Mouse (Mus musculus) stomach, postnatal 0 days (tissue): ENCODE measurements at regions not wholly inside any gene's neighbourhood (a gene's known extent, or its start where the extent isn't known, plus 50 kb on each side); places are given as distances from the start of the nearest gene placed in this dataset.
A peak's percentile ranks its signal among the peaks of the same experiment; 100 is the strongest.

Experiments
- ATAC-seq: fragments of 200-750 bp; cut with Nextera tagmentation; 2 replicates; pipeline ENCODE4 v1.8.0; 2017; ENCODE audit not compliant: low FRiP score, low TSS enrichment
- DNase-seq: peaks from one replicate; pipeline ENCODE4 v3.0.0-alpha.2; 2016; ENCODE audit warnings: low spot score
- H3K27ac ChIP-seq: fragments of 300-500 bp; sonication (generic); replicated peaks from 2 replicates; pipeline ENCODE4 v1.5.1; 2014; ENCODE audit warnings: mild to moderate bottlenecking, control low read depth
- H3K27me3 ChIP-seq: fragments of 300-500 bp; sonication (generic); 2 replicates; pipeline ENCODE4 v1.6.1; 2014; ENCODE audit warnings: low read length; ENCODE audit not compliant: control insufficient read depth, insufficient read depth
- H3K36me3 ChIP-seq: fragments of 300-500 bp; sonication (generic); 2 replicates; pipeline ENCODE4 v1.6.1; 2014; ENCODE audit warnings: low read length, mixed read lengths; ENCODE audit not compliant: control insufficient read depth, insufficient read depth
- H3K4me1 ChIP-seq: fragments of 300-500 bp; sonication (generic); replicated peaks from 2 replicates; pipeline ENCODE4 v1.6.1; 2014; ENCODE audit warnings: antibody characterized with exemption; ENCODE audit not compliant: control insufficient read depth, insufficient read depth
- H3K4me2 ChIP-seq: fragments of 300-500 bp; sonication (generic); replicated peaks from 2 replicates; pipeline ENCODE4 v1.6.1; 2014; ENCODE audit warnings: low read depth, mild to moderate bottlenecking, control low read depth, moderate library complexity
- H3K4me3 ChIP-seq: fragments of 300-500 bp; sonication (generic); 2 replicates; pipeline ENCODE4 v1.5.1; 2014; ENCODE audit warnings: low read depth, low read length, control low read depth
- H3K9ac ChIP-seq: fragments of 300-500 bp; sonication (generic); 2 replicates; pipeline ENCODE4 v1.6.1; 2014; ENCODE audit warnings: mild to moderate bottlenecking, low read length, control low read depth, mixed read lengths
- H3K9me3 ChIP-seq: fragments of 300-500 bp; sonication (generic); 2 replicates; pipeline ENCODE4 v1.6.1; 2016; ENCODE audit warnings: low read length; ENCODE audit not compliant: control insufficient read depth
- CTCF ChIP-seq: IDR thresholded peaks from 2 replicates; pipeline ENCODE4 v1.5.1; 2016; ENCODE audit warnings: antibody characterized with exemption, low read depth, mild to moderate bottlenecking, moderate library complexity
- EP300 ChIP-seq: optimal IDR thresholded peaks from 2 replicates; pipeline ENCODE3; 2016; ENCODE audit warnings: antibody characterized with exemption
- WGBS: fragments of 180-500 bp; shearing (Covaris S2); extraction: QIAGEN DNeasy Blood & Tissue Kit; methylation state at CpG from one replicate; pipeline ENCODE4 v1.1.7; 2014; 5-methylcytosine and 5-hydroxymethylcytosine counted together

GRCm38 (mm10) chr1:137302757-137303422, 342.6 kb upstream of the Nr5a2 start:
- Histone ChIP-seq H3K27me3 (no peaks in the 10 kb centered on the region), H3K4me2 (no peak overlapping the region), H3K27ac (no peak overlapping the region), H3K4me3 (no peak overlapping the region), H3K9me3 (no peaks in the 10 kb centered on the region), H3K9ac (no peak overlapping the region), H3K4me1 (no peaks in the 10 kb centered on the region), H3K36me3 (no peaks in the 10 kb centered on the region)
- DNase-seq (no peak), ATAC-seq (no peak)
- TF ChIP-seq CTCF (no peak), EP300 (no peak)
- 74% methylated on average over 5 of the region's 5 CpGs for WGBS

- H3K9ac ChIP-seq: no peak overlapping the region
- ATAC-seq: peak; percentile 56; the same call in 1 of the 2 replicates
- H3K27ac ChIP-seq: no peak overlapping the region
- peak; percentile 65 for TF ChIP-seq CTCF
- no peak for TF ChIP-seq EP300
- no peak overlapping the region for H3K4me2 ChIP-seq
- no peaks in the 10 kb centered on the region for H3K9me3 ChIP-seq
- H3K4me1 ChIP-seq: no peaks in the 10 kb centered on the region
- 34% methylated on average over 10 of the region's 10 CpGs for WGBS
- peak; percentile 23 for DNase-seq
- H3K36me3 ChIP-seq: no peaks in the 10 kb centered on the region
- H3K4me3 ChIP-seq: no peak overlapping the region
- H3K27me3 ChIP-seq: no peaks in the 10 kb centered on the region
Measured at GRCm38 (mm10) chr1:137297780-137298569, 337.7 kb upstream of the Nr5a2 start.

- Histone ChIP-seq H3K27me3 (no peaks in the 10 kb centered on the region), H3K4me1 (no peaks in the 10 kb centered on the region), H3K27ac (no peak overlapping the region), H3K4me2 (no peak overlapping the region), H3K9ac (no peak overlapping the region), H3K36me3 (no peaks in the 10 kb centered on the region), H3K4me3 (no peak overlapping the region), H3K9me3 (no peaks in the 10 kb centered on the region)
- TF ChIP-seq EP300 (no peak), CTCF (no peak)
- no peak for ATAC-seq
- no peak for DNase-seq
- WGBS: 83% methylated on average over 9 of the region's 9 CpGs
Measured at GRCm38 (mm10) chr1:137289456-137289855, 329.2 kb upstream of the Nr5a2 start.

GRCm38 (mm10) chr1:137283291-137283690, 323.0 kb upstream of the Nr5a2 start:
- H3K4me1 ChIP-seq: no peaks in the 10 kb centered on the region
- H3K27ac ChIP-seq: no peak overlapping the region
- H3K9ac ChIP-seq: no peak overlapping the region
- ATAC-seq (no peak), DNase-seq (no peak)
- WGBS: 66% methylated on average over 5 of the region's 5 CpGs
- H3K4me2 ChIP-seq: no peak overlapping the region
- no peaks in the 10 kb centered on the region for H3K9me3 ChIP-seq
- H3K27me3 ChIP-seq: no peaks in the 10 kb centered on the region
- TF ChIP-seq CTCF (no peak), EP300 (no peak)
- H3K4me3 ChIP-seq: no peak overlapping the region
- H3K36me3 ChIP-seq: no peaks in the 10 kb centered on the region

- Histone ChIP-seq H3K27me3 (no peaks in the 10 kb centered on the region), H3K36me3 (no peaks in the 10 kb centered on the region), H3K9ac (no peak overlapping the region), H3K9me3 (no peaks in the 10 kb centered on the region), H3K27ac (no peak overlapping the region), H3K4me3 (no peak overlapping the region), H3K4me1 (no peaks in the 10 kb centered on the region), H3K4me2 (no peak overlapping the region)
- TF ChIP-seq CTCF: no peak
- no peak for TF ChIP-seq EP300
- 78% methylated on average over 5 of the region's 5 CpGs for WGBS
- ATAC-seq (no peak), DNase-seq (no peak)
Measured at GRCm38 (mm10) chr1:137282457-137282856, 322.2 kb upstream of the Nr5a2 start.
